15 mouse cellular contexts compared by ENCODE assay signal in the genomic region with DNA sequence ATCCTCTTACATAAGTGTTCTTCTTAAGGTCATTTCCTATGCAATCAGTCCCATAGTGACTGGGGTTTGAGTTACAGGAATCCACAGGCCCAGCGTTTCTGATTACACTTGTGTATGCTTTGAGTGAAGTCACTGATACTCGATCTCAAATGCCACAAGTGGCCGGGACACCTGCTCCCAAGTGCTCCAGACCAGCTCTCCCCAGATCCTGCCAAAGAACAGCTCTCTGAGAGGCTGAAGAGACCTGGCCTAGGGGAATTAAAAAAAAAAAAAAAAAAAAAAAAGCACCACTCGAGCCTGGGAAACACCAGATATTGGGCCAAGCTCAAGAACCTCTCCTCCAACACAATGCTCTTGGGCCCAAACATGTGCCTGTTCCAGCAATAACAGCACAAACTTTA.
DNase-seq lines count a peak whose midpoint lies in the region; ATAC-seq and TF ChIP-seq lines count a peak whose summit lies in the region.
"Had no signal": no experiment of that assay in that cellular context is flagged by ENCODE, and none has a peak within 500 bp of the region (broad histone marks: within the 10 kb centered on the region; RNA-seq: fewer than 3 reads in every experiment).

No protein-coding gene starts in this region.

- H3K4me1 ChIP-seq in kidney, adult 2 months (ENCODE audit: control insufficient read depth, insufficient read depth, low read length) = peaks cover 28% of the 10 kb centered on the region
- H3K4me1 ChIP-seq in embryonic facial prominence, embryonic 10.5 days = peaks cover 61% of the 10 kb centered on the region
- H3K4me1 ChIP-seq in lung, postnatal 0 days (ENCODE audit: insufficient read depth, low read depth, low read length) = peaks cover 7% of the 10 kb centered on the region; the same call in 1 of the 2 replicates

- H3K9ac ChIP-seq in lung, postnatal 0 days (replicated peaks; ENCODE audit: low read depth) = no peak overlapping the region
- H3K9ac ChIP-seq: embryonic facial prominence, embryonic 13.5 days had no signal

- H3K27ac ChIP-seq in kidney, adult 2 months (ENCODE audit: insufficient read depth, low read depth, low read length) = 0 out of 2 replicates have a peak overlapping the region, but pooled peaks have one; percentile 2
- H3K27ac ChIP-seq in embryonic facial prominence, embryonic 10.5 days (replicated peaks) = no peak overlapping the region
- H3K27ac ChIP-seq in lung, postnatal 0 days (ENCODE audit: low read length) = no peak overlapping the region; the same call in 1 of the 2 replicates
- H3K27ac ChIP-seq: embryonic facial prominence, embryonic 13.5 days had no signal

- peak; percentile 76 for ATAC-seq in lung, postnatal 0 days
- ATAC-seq: forebrain, embryonic 16.5 days had no signal

- 28% methylated on average over 4 of the region's 4 CpGs for WGBS in kidney, adult 2 months
- 44% methylated on average over 4 of the region's 4 CpGs for WGBS in embryonic facial prominence, embryonic 10.5 days
- 25% methylated on average over 4 of the region's 4 CpGs for WGBS in lung, postnatal 0 days

- no peak overlapping the region for H3K4me3 ChIP-seq in kidney, adult 2 months (ENCODE audit: insufficient read depth, low read depth, low read length)
- H3K4me3 ChIP-seq in embryonic facial prominence, embryonic 10.5 days = no peak overlapping the region
- no peak overlapping the region for H3K4me3 ChIP-seq in lung, postnatal 0 days (ENCODE audit: low read depth, low read length)
- H3K4me3 ChIP-seq: embryonic facial prominence, embryonic 13.5 days; megakaryocyte, embryonic 14.5 days had no signal

- no peaks in the 10 kb centered on the region for H3K27me3 ChIP-seq in kidney, adult 2 months (replicated peaks; ENCODE audit: control insufficient read depth, insufficient read depth, low read length)
- no peaks in the 10 kb centered on the region for H3K27me3 ChIP-seq in embryonic facial prominence, embryonic 10.5 days (replicated peaks; ENCODE audit: low read depth, poor library complexity, severe bottlenecking)
- H3K27me3 ChIP-seq in lung, postnatal 0 days (replicated peaks; ENCODE audit: insufficient read depth, low read length) = no peaks in the 10 kb centered on the region
- H3K27me3 ChIP-seq: megakaryocyte, embryonic 14.5 days had no signal

- intact Hi-C loops in gastrocnemius, postnatal 36 days (cut with DNase I) = loop anchor here (2.0 to 5.0 kb wide), 2 partner anchors 41 to 62 kb away; a partner anchor contains a TSS
- intact Hi-C loops in left cerebral cortex, postnatal 36 days (cut with DNase I) = no loop called here

- H3K9me3 ChIP-seq in embryonic facial prominence, embryonic 10.5 days = no peaks in the 10 kb centered on the region
- no peaks in the 10 kb centered on the region for H3K9me3 ChIP-seq in lung, postnatal 0 days (ENCODE audit: low read length)
- H3K9me3 ChIP-seq: embryonic facial prominence, embryonic 13.5 days; megakaryocyte, embryonic 14.5 days had no signal

- H3K36me3 ChIP-seq in kidney, adult 2 months (ENCODE audit: control insufficient read depth, insufficient read depth, low read length) = no peaks in the 10 kb centered on the region
- no peaks in the 10 kb centered on the region for H3K36me3 ChIP-seq in embryonic facial prominence, embryonic 10.5 days (replicated peaks)
- no peaks in the 10 kb centered on the region for H3K36me3 ChIP-seq in lung, postnatal 0 days (ENCODE audit: insufficient read depth, low read length)
- H3K36me3 ChIP-seq: embryonic facial prominence, embryonic 13.5 days had no signal

- DNase-seq in kidney, adult 2 months = no peak
- DNase-seq in kidney, postnatal 14 days = no peak
- peak; percentile 36 for DNase-seq in embryonic facial prominence, embryonic 10.5 days (ENCODE audit: low spot score)
- peak; percentile 31 to 40 for DNase-seq in gastrocnemius, postnatal 36 days
- DNase-seq in lung, postnatal 0 days (ENCODE audit: low spot score) = peak; percentile 85
- DNase-seq in ovary, adult 18-20 months (ENCODE audit: low spot score) = no peak
- DNase-seq in left cerebral cortex, postnatal 36 days (ENCODE audit: low spot score in 2 of 2) = no peak
- DNase-seq: cerebellum, adult 9-11 months; kidney, postnatal 25 days; layer of hippocampus, postnatal 36 days; thymus, postnatal 36 days had no signal

- TF ChIP-seq POLR2A in kidney, adult 2 months (IDR thresholded peaks at IDR 0.05; ENCODE audit: low read depth, low read length) = no peak

- no peak for TF ChIP-seq CTCF in kidney, adult 2 months (conservative IDR thresholded peaks at IDR 0.05; ENCODE audit: insufficient read depth, insufficient read length, low read depth, low read length)
- TF ChIP-seq CTCF in lung, postnatal 0 days (IDR thresholded peaks at IDR 0.05) = no peak

- peak; percentile 60 for TF ChIP-seq EP300 in lung, postnatal 0 days (IDR thresholded peaks at IDR 0.05)

- H3K4me2 ChIP-seq in lung, postnatal 0 days (replicated peaks; ENCODE audit: low read depth, low read length) = no peak overlapping the region
- H3K4me2 ChIP-seq: embryonic facial prominence, embryonic 13.5 days; liver, embryonic 11.5 days had no signal

Comparison
In these comparisons a context has a peak if more than half of its experiments do, and no peak if none do; other contexts are left out.
1. DNase-seq: peak in embryonic facial prominence, embryonic 10.5 days (single experiment), gastrocnemius, postnatal 36 days (2 of 2) and lung, postnatal 0 days (single experiment); none in kidney, adult 2 months (single experiment), kidney, postnatal 14 days (single experiment), ovary, adult 18-20 months (single experiment) and left cerebral cortex, postnatal 36 days (0 of 2).